Mouse (Mus musculus) inflammation-experienced regulatory T-cells, adult 6 months (primary cell): ENCODE results near the gene Olfr1462. TPM values are rescaled to one million over a fixed set of nuclear protein-coding genes. Genes with fewer than 3 reads are reported as not detected.

Experiments
- ATAC-seq: one replicate; pipeline ENCODE4 v1.8.0; 2017
- polyA plus RNA-seq, 3 experiments: library from polyadenylated mRNA; unstranded; fragments of 100-300 nt; shearing (Covaris generic); gene quantifications; one replicate each; pipeline ENCODE4 v1.2.1; 2017

Olfr1462 gene
- polyA plus RNA-seq = not detected

DNA sequence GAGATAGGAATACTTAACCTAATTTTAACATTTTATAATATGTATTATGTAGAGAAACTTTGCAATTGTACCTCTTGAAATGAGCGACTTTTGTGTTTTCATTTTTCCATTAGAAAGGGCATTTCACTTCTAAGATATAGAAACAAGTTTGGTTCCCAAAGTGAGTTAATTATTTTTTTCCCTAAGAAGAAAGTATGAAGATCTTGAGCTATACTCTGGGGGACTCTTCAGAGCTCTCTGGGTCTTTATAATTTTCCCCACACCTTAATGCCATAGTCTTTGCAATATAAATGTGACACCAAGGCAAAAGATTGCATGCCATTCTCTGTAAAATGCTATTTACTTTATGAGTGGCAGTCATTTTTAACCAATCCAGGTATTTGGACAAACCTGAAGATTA, at the start of gene Olfr1462:
Olfr1462 (plus strand) TSS at position 301 of the 400 bp plus-strand sequence.
- ATAC-seq = no peak

DNA sequence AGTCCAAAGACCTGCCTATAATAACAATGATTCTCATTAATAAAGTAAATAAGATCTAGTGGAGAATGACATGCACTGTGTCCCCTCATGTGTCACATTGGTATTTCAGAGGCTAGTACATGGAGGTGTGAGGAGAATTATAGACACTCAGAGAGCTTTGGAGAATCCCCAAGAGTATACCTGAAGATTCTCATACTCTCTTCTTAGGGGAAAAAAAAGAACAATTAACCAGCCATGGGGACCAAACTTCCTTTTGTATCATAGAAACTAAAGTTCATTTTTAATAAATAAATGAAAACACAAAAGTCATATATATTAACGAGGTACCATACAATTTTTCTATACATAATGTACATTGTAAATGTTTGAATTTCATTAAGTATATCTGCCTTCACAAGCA, 36.1 kb upstream of the Olfr1462 start, which contains the start of gene Olfr1459:
Olfr1459 (minus strand) TSS at position 101 of the 400 bp plus-strand sequence.
- no peak for ATAC-seq

DNA sequence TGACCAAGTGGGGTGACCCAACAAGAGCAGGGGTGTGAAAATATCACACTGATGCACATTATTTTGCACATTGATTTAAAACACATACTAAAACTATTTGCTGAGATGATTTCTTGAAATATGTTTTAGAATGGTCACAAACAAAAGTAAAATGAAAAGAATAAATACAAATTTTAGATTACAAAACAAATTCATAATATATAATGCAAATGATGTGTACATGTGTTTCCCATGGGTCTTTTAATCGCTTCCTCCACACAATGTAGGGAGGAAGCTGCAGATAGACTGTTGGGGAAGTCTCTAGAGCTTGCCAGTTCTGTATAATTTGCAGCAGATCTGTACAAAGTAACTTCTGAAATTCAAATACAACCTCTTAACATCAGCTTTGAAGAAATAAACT, 22.8 kb upstream of the Olfr1462 start, which contains the start of gene Olfr1461:
Olfr1461 (plus strand) TSS at position 301 of the 400 bp plus-strand sequence.
- ATAC-seq = no peak

DNA sequence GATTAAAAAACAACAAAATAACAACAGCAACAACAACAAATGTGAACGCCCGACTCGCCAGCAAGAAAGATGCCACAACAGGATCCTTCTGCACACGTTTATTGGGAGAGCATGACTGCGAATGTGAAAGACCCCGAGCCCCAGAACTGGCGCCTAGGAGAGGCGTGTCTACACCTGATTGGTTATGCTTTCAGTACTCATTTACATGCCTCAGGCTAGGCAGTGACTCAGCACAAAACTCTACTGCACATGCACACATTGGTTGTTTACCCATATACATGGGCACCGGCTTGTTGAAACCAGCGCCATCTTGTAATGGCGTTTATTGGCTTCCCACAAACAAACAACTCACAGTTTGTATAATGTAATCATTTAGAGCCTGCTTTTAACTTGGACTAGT, 36.1 kb downstream of the Olfr1462 start:
- no peak for ATAC-seq

DNA sequence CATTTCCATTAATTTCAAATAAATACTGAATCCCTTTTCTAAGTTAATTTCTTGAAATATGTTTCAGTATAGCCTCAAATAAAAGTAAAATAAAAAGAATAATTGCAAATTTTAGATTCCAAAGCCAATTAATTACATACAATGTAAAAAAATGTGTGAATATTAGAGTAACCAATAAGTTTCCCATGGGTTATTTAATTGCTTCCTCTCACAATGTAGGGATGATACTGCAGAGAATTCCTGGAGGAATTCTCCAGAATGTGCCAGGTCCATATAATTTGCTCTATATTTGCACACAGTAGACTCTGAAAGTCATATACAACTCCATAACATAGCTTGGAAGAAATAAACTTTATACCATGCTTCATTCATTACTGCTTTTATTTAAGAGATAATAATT, 45.5 kb downstream of the Olfr1462 start, which contains the start of gene Olfr1463:
Olfr1463 (plus strand) TSS at position 301 of the 400 bp plus-strand sequence.
- ATAC-seq = no peak

Other genes starting within 250 kb of the Olfr1462 start
- gene Olfr1450, start 235.5 kb upstream of the Olfr1462 start, polyA plus RNA-seq = not detected
- gene Olfr1451, start 190.7 kb upstream of the Olfr1462 start, polyA plus RNA-seq = not detected
- gene Olfr1453, start 157.4 kb upstream of the Olfr1462 start, polyA plus RNA-seq = not detected
- not detected for gene Olfr1454, start 125.1 kb upstream of the Olfr1462 start, polyA plus RNA-seq
- not detected for gene Olfr1457, start 87.8 kb upstream of the Olfr1462 start, polyA plus RNA-seq
- gene Olfr1458, start 79.0 kb upstream of the Olfr1462 start, polyA plus RNA-seq = not detected
- gene Olfr1459, start 36.2 kb upstream of the Olfr1462 start, polyA plus RNA-seq = under 1 TPM in 1 of 3 experiments, not detected in 2; 0.08 TPM
- not detected for gene Olfr1461, start 22.7 kb upstream of the Olfr1462 start, polyA plus RNA-seq
- not detected for gene Olfr1463, start 45.6 kb downstream of the Olfr1462 start, polyA plus RNA-seq
- not detected for gene Olfr1465, start 129.8 kb downstream of the Olfr1462 start, polyA plus RNA-seq
- not detected for gene Olfr1466, start 153.1 kb downstream of the Olfr1462 start, polyA plus RNA-seq
- not detected for gene Olfr1467, start 176.5 kb downstream of the Olfr1462 start, polyA plus RNA-seq
- gene Olfr1469, start 222.1 kb downstream of the Olfr1462 start, polyA plus RNA-seq = not detected